Mouse (Mus musculus) thymus, adult 2 months (tissue): Measurements from ENCODE around the gene Lrrd1.

Experiments used
- CTCF ChIP-seq: fragments of 200-500 bp; IDR thresholded peaks from 2 replicates; pipeline ENCODE4 v1.5.1; 2012; ENCODE audit warnings: mild to moderate bottlenecking, control low read depth, low read length, moderate library complexity, borderline replicate concordance; ENCODE audit not compliant: control insufficient read depth, poor library complexity, insufficient read depth; ENCODE audit errors: extremely low read depth
- POLR2A ChIP-seq: fragments of 200-500 bp; IDR thresholded peaks from 2 replicates; pipeline ENCODE4 v1.6.1; 2012; ENCODE audit warnings: mild to moderate bottlenecking, low read length, control low read depth, moderate library complexity; ENCODE audit not compliant: control insufficient read depth, poor library complexity, insufficient read depth; ENCODE audit errors: extremely low read depth

- TF ChIP-seq CTCF = no peak
- no peak for TF ChIP-seq POLR2A
Measured at GRCm38 (mm10) chr5:3801672-3802432, 43.1 kb upstream of the Lrrd1 start.
